Mouse (Mus musculus): Measurements from ENCODE around the gene Cyp2w1.

The Cyp2w1 gene

GRCm38 (mm10) chr5:139332590-139333272, 19.7 kb upstream of the Cyp2w1 start:
- in situ Hi-C loops (cut with MboI, MseI) = loop anchor here (5.0 kb wide), 1 partner anchor 40 kb away; no protein-coding TSS in a partner anchor

- in situ Hi-C loops (cut with MboI, MseI) = loop anchor here (5.0 kb wide), 1 partner anchor 41 kb away; no protein-coding TSS in a partner anchor
These were observed 19.0 kb upstream of the Cyp2w1 start for GRCm38 (mm10) chr5:139333301-139334013.

GRCm38 (mm10) chr5:139334394-139334793, 18.0 kb upstream of the Cyp2w1 start:
- in situ Hi-C loops (cut with MboI, MseI) = loop anchor here (5.0 kb wide), 1 partner anchor 42 kb away; no protein-coding TSS in a partner anchor

- in situ Hi-C loops (cut with MboI, MseI) = no loop called here
These were observed 16.8 kb upstream of the Cyp2w1 start for GRCm38 (mm10) chr5:139335634-139336033.

GRCm38 (mm10) chr5:139337826-139338370, 14.5 kb upstream of the Cyp2w1 start:
- in situ Hi-C loops (cut with MboI, MseI) = no loop called here

DNA sequence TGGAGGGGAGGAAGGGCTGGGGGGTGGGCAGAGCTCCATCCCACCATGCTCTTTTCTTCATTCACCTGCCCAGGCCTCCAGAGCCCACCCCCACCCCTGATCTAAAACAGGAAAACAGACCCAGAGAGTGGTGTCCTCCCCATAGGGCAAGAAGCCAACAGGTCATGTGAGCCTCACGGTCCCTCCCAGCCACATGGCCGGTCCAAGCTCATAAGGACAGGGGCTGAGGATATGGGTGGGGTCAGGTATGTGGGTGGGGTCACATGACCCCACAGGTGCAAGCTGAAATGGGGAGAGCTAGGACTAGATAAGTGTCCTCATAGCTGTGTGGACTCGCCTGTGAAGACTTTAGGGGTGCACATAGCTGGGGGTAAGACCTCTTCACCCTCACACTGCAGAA, 14.0 kb upstream of the Cyp2w1 start:
- in situ Hi-C loops (cut with MboI, MseI) = no loop called here

DNA sequence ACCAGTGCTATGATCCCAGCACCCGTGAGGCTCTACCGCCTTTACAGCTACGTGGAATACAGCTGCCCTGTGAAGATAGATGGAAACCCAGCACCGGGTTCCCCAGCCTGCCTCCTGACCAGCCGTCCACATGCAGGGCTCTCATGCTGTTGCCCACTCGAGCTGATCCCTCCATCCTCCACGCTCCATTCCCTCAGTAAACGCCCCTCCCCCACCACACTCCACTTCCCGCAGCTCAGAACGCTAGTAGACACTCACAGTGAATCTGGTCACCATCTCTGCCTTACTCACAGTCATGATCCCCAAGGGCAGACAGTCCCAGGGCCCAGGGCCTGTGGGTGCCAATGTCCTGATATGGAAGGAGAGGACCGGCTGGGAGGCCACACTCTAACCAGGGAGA, 13.5 kb upstream of the Cyp2w1 start:
- in situ Hi-C loops (cut with MboI, MseI) = no loop called here

GRCm38 (mm10) chr5:139344021-139344686, 8.3 kb upstream of the Cyp2w1 start:
- in situ Hi-C loops (cut with MboI, MseI) = no loop called here

GRCm38 (mm10) chr5:139344687-139345363, 7.6 kb upstream of the Cyp2w1 start:
- in situ Hi-C loops (cut with MboI, MseI) = no loop called here

DNA sequence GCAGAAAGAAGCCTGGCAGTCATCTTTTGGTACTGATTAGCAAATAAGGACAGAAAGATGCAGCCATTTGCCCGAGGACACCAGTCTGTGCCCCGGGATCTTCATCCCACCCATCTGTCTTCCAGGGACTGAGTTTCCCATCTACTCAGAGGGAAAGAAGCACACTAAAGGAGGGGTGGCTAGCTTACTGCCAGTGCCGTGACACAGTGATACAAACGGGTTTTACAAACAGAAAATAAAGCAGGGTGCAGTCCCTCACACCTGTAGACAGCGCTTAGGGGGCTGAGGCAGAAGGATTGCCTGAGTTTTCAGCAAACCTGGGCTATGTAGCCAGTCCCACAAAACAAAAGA, 7.1 kb upstream of the Cyp2w1 start:
- in situ Hi-C loops (cut with MboI, MseI) = no loop called here

DNA sequence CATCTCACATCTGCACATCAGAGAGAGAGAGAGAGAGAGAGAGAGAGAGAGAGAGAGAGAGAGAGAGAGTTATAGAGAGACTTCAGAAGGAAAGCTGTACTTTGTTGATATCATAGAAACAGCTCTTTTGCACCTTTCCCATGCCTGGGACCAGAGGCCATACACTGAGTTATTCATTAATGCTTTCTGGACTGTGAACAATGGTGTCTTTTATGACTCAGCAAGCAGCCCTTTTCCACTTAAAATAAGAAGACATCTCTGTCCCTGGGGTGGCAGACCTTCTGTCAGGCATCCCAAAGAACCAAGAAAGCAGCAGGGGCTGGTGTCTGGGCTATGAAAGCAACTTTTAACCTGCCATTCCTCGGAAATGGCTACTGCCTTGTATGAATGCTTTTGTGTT, 5.2 kb upstream of the Cyp2w1 start:
- in situ Hi-C loops (cut with MboI, MseI) = no loop called here

GRCm38 (mm10) chr5:139349713-139350112, 2.7 kb upstream of the Cyp2w1 start:
- in situ Hi-C loops (cut with MboI, MseI) = no loop called here

DNA sequence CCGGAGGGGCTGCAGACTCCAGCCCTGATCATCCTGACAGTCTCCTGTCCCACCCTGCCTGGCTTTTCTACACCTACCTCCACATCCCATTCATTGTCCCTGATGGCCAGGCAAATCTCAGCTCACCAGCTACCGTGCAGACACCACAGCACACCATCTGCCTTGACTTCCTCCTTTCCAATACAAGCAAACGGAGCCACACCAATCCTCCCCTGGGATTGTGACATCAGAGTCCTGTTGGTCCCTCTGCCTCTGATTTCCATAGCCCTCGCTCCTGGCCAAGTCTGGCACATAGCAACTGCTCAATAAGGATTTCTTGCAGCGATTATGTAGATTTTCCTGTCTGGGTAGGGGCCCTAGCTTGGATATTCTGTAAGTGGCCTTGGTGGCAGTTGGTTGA, 1.3 kb upstream of the Cyp2w1 start, which contains the start of gene Cox19:
TSS of gene Cox19 (minus strand) at position 285 of the 400 bp plus-strand sequence.
- in situ Hi-C loops (cut with MboI, MseI) = no loop called here

GRCm38 (mm10) chr5:139351628-139352027, 789 bp upstream of the Cyp2w1 start:
- in situ Hi-C loops (cut with MboI, MseI) = no loop called here

- in situ Hi-C loops (cut with MboI, MseI) = no loop called here
These were observed 1.1 kb downstream of the Cyp2w1 start for GRCm38 (mm10) chr5:139353496-139353895.

- in situ Hi-C loops (cut with MboI, MseI) = no loop called here
These were observed 1.5 kb downstream of the Cyp2w1 start for GRCm38 (mm10) chr5:139353946-139354345.

- in situ Hi-C loops (cut with MboI, MseI) = loop anchor here (5.0 kb wide), 1 partner anchor 47 kb away; no protein-coding TSS in a partner anchor
These were observed 2.9 kb downstream of the Cyp2w1 start for GRCm38 (mm10) chr5:139355235-139355772.

DNA sequence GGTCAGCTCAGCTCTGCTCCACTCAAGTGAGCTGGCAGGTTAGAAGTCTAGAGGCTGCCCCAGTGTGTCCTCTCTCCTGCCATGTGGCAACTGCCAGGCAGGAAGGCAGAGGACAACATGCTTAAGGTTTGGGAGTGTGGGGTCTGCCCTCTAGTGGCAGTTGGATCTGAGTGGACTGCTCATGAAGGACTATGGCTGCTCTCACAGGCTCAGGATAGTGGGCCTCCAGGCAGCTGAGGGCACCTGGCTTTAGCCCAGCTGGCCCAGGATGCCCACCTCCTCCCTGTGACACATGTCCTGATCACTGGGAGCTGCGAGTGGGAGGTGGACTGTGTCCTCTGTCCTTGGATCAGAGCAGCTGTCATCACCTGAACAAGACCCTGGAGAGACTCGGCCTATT, 6.2 kb downstream of the Cyp2w1 start:
- in situ Hi-C loops (cut with MboI, MseI) = loop anchor here (5.0 kb wide), 1 partner anchor 44 kb away; no protein-coding TSS in a partner anchor

- in situ Hi-C loops (cut with MboI, MseI) = loop anchor here (5.0 kb wide), 1 partner anchor 43 kb away; no protein-coding TSS in a partner anchor
These were observed 6.8 kb downstream of the Cyp2w1 start for GRCm38 (mm10) chr5:139359244-139359643.

GRCm38 (mm10) chr5:139363858-139364257, 11.4 kb downstream of the Cyp2w1 start:
- in situ Hi-C loops (cut with MboI, MseI) = no loop called here

DNA sequence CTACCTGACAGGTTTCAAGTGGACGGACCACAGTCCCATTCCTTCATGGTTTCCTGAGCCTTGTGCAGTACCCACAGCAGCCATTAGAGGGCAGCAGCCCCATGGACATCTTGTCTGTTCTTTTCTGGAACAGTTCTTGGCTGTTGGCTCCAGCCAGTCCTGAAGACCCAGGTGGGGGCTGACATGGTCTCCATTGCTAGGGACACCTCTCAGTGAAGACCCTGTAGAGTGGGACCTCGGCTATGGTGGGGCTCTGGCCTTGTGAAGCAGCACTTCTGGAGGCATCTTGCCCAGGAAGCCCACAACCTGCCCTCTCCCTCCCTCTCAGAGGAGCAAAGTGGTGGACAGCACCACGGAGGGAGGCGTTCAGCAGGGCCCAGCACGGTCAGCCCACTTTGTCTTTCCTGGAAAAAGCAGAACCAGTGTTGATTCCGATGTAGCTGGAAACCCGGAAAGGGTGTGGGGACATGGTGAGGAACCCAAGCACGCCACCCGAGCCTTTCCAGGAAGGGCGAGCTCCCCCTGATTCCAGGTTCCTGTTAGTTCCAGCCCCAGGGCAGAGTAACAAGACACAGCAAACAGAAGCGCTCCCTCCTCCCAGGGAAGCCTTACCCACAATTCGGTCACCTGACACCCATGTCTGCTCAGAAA, 12.0 kb downstream of the Cyp2w1 start:
- in situ Hi-C loops (cut with MboI, MseI) = no loop called here

All from regulatory T cell (primary cell).